30 mouse cellular contexts compared by ENCODE assay signal in genomic region chr7:113963766-113964165, GRCm38 (mm10).
DNase-seq lines count a peak whose midpoint lies in the region; ATAC-seq lines count a peak whose summit lies in the region.
"Had no signal": no experiment of that assay in that cellular context is flagged by ENCODE, and none has a peak within 500 bp of the region (broad histone marks: within the 10 kb centered on the region; RNA-seq: fewer than 3 reads in every experiment).

No protein-coding gene starts in this region.

- WGBS in heart, embryonic 12.5 days: 60% methylated on average over 4 of the region's 4 CpGs
- WGBS in lung, embryonic 16.5 days: 45% methylated on average over 4 of the region's 4 CpGs
- 39% methylated on average over 4 of the region's 4 CpGs for WGBS in embryonic facial prominence, embryonic 14.5 days
- 79% methylated on average over 4 of the region's 4 CpGs for WGBS in midbrain, embryonic 13.5 days

- no peaks in the 10 kb centered on the region for H3K27me3 ChIP-seq in heart, embryonic 12.5 days (replicated peaks)
- no peaks in the 10 kb centered on the region for H3K27me3 ChIP-seq in lung, embryonic 16.5 days (ENCODE audit: control insufficient read depth, insufficient read depth, low read depth, low read length)
- H3K27me3 ChIP-seq in embryonic facial prominence, embryonic 14.5 days (replicated peaks; ENCODE audit: control insufficient read depth, insufficient read depth, low read length): no peaks in the 10 kb centered on the region
- no peaks in the 10 kb centered on the region for H3K27me3 ChIP-seq in midbrain, embryonic 13.5 days
- H3K27me3 ChIP-seq: forebrain, embryonic 15.5 days; heart, embryonic 15.5 days; hindbrain, embryonic 12.5 days; intestine, embryonic 15.5 days; limb, embryonic 15.5 days; liver, embryonic 13.5 days; neural tube, embryonic 12.5 days had no signal

- no peaks in the 10 kb centered on the region for H3K9me3 ChIP-seq in heart, embryonic 12.5 days (replicated peaks)
- H3K9me3 ChIP-seq in lung, embryonic 16.5 days (ENCODE audit: control insufficient read depth, low read length): no peaks in the 10 kb centered on the region
- H3K9me3 ChIP-seq in embryonic facial prominence, embryonic 14.5 days (ENCODE audit: control insufficient read depth, low read length): no peaks in the 10 kb centered on the region
- H3K9me3 ChIP-seq in midbrain, embryonic 13.5 days: no peaks in the 10 kb centered on the region
- H3K9me3 ChIP-seq: forebrain, embryonic 10.5 days; forebrain, embryonic 15.5 days; heart, embryonic 15.5 days; hindbrain, embryonic 12.5 days; intestine, embryonic 15.5 days; limb, embryonic 10.5 days; limb, embryonic 15.5 days; liver, embryonic 13.5 days; midbrain, embryonic 10.5 days; neural tube, embryonic 12.5 days had no signal

- H3K36me3 ChIP-seq in heart, embryonic 12.5 days: no peaks in the 10 kb centered on the region
- H3K36me3 ChIP-seq in lung, embryonic 16.5 days (ENCODE audit: control insufficient read depth, insufficient read depth, low read length): no peaks in the 10 kb centered on the region
- no peaks in the 10 kb centered on the region for H3K36me3 ChIP-seq in embryonic facial prominence, embryonic 14.5 days (ENCODE audit: control insufficient read depth, insufficient read depth, low read length)
- no peaks in the 10 kb centered on the region for H3K36me3 ChIP-seq in midbrain, embryonic 13.5 days
- H3K36me3 ChIP-seq: forebrain, embryonic 10.5 days; forebrain, embryonic 15.5 days; heart, embryonic 15.5 days; hindbrain, embryonic 12.5 days; intestine, embryonic 15.5 days; limb, embryonic 10.5 days; limb, embryonic 15.5 days; liver, embryonic 13.5 days; neural tube, embryonic 12.5 days had no signal

- no peak for ATAC-seq in heart, embryonic 12.5 days (ENCODE audit: insufficient number of reproducible peaks, low FRiP score)
- ATAC-seq in lung, embryonic 16.5 days (ENCODE audit: low read depth): no peak
- ATAC-seq in embryonic facial prominence, embryonic 14.5 days (ENCODE audit: low read depth): no peak
- ATAC-seq in midbrain, embryonic 13.5 days: no peak
- ATAC-seq: CD4-positive, CD25-positive, alpha-beta regulatory T cell, adult 4 months; forebrain, embryonic 15.5 days; hindbrain, postnatal 0 days; intestine, embryonic 15.5 days had no signal

- H3K9ac ChIP-seq in heart, embryonic 12.5 days: no peak overlapping the region
- H3K9ac ChIP-seq in lung, embryonic 16.5 days (ENCODE audit: low read length): no peak overlapping the region
- no peak overlapping the region for H3K9ac ChIP-seq in embryonic facial prominence, embryonic 14.5 days (ENCODE audit: low read depth, low read length)
- no peak overlapping the region for H3K9ac ChIP-seq in midbrain, embryonic 13.5 days (replicated peaks)
- H3K9ac ChIP-seq: forebrain, embryonic 15.5 days; heart, embryonic 15.5 days; hindbrain, embryonic 12.5 days; intestine, embryonic 15.5 days; limb, embryonic 15.5 days; liver, embryonic 13.5 days; lung, embryonic 14.5 days; neural tube, embryonic 12.5 days had no signal

- no peak overlapping the region for H3K4me2 ChIP-seq in heart, embryonic 12.5 days
- H3K4me2 ChIP-seq in lung, embryonic 16.5 days (ENCODE audit: low read depth, low read length): no peak overlapping the region
- no peak overlapping the region for H3K4me2 ChIP-seq in embryonic facial prominence, embryonic 14.5 days (ENCODE audit: low read depth, low read length)
- H3K4me2 ChIP-seq in midbrain, embryonic 13.5 days (replicated peaks): no peak overlapping the region
- H3K4me2 ChIP-seq: forebrain, embryonic 15.5 days; heart, embryonic 15.5 days; hindbrain, embryonic 12.5 days; intestine, embryonic 15.5 days; limb, embryonic 15.5 days; liver, embryonic 13.5 days; lung, embryonic 14.5 days; neural tube, embryonic 12.5 days had no signal

- H3K4me3 ChIP-seq in heart, embryonic 12.5 days: no peak overlapping the region
- no peak overlapping the region for H3K4me3 ChIP-seq in lung, embryonic 16.5 days (ENCODE audit: low read length)
- H3K4me3 ChIP-seq in embryonic facial prominence, embryonic 14.5 days (ENCODE audit: low read depth, low read length): no peak overlapping the region
- no peak overlapping the region for H3K4me3 ChIP-seq in midbrain, embryonic 13.5 days (replicated peaks)
- H3K4me3 ChIP-seq: forebrain, embryonic 10.5 days; forebrain, embryonic 15.5 days; heart, embryonic 15.5 days; hindbrain, embryonic 12.5 days; intestine, embryonic 15.5 days; limb, embryonic 10.5 days; limb, embryonic 15.5 days; liver, embryonic 13.5 days; midbrain, embryonic 10.5 days; myocyte; neural tube, embryonic 12.5 days had no signal

- H3K4me1 ChIP-seq in heart, embryonic 12.5 days (replicated peaks): peaks cover 19% of the 10 kb centered on the region
- no peaks in the 10 kb centered on the region; the same call in 1 of the 2 replicates for H3K4me1 ChIP-seq in lung, embryonic 16.5 days (replicated peaks; ENCODE audit: control insufficient read depth, insufficient read depth, low read length)
- no peaks in the 10 kb centered on the region for H3K4me1 ChIP-seq in embryonic facial prominence, embryonic 14.5 days (ENCODE audit: control insufficient read depth, insufficient read depth, low read length)
- no peaks in the 10 kb centered on the region for H3K4me1 ChIP-seq in midbrain, embryonic 13.5 days (replicated peaks)
- H3K4me1 ChIP-seq: hindbrain, embryonic 12.5 days; intestine, embryonic 15.5 days; limb, embryonic 10.5 days; limb, embryonic 15.5 days; liver, embryonic 13.5 days; neural tube, embryonic 12.5 days had no signal

- DNase-seq in heart, adult 11 months: peak; percentile 91
- no peak for DNase-seq in lung, adult 18-20 months
- DNase-seq in embryonic facial prominence, embryonic 14.5 days (ENCODE audit: low spot score): no peak
- DNase-seq in skeletal muscle tissue, adult 2 months (ENCODE audit: low read depth, low spot score): peak; percentile 19
- DNase-seq: adrenal gland, postnatal 36 days; cerebellum, adult 2 months; cerebellum, postnatal 14 days; gastrocnemius, postnatal 10 days; heart, postnatal 36 days; kidney, adult 2 months; liver, embryonic 13.5 days; lung, embryonic 14.5 days; right cerebral cortex, adult 18-20 months; thymus, postnatal 4 days had no signal

- H3K27ac ChIP-seq in heart, embryonic 12.5 days (ENCODE audit: poor library complexity, severe bottlenecking): no peak overlapping the region
- 0 out of 2 replicates have a peak overlapping the region, but pooled peaks have one; percentile 12 for H3K27ac ChIP-seq in lung, embryonic 16.5 days (ENCODE audit: low read length)
- H3K27ac ChIP-seq in embryonic facial prominence, embryonic 14.5 days (replicated peaks; ENCODE audit: low read depth, low read length): 0 out of 2 replicates have a peak overlapping the region, but pooled peaks have one; percentile 3
- H3K27ac ChIP-seq in midbrain, embryonic 13.5 days: no peak overlapping the region
- H3K27ac ChIP-seq: forebrain, embryonic 10.5 days; forebrain, embryonic 15.5 days; heart, embryonic 15.5 days; hindbrain, embryonic 12.5 days; hindbrain, postnatal 0 days; intestine, embryonic 15.5 days; limb, embryonic 10.5 days; limb, embryonic 15.5 days; liver, embryonic 13.5 days; midbrain, embryonic 10.5 days; neural tube, embryonic 12.5 days; stomach, postnatal 0 days had no signal

Comparison
In these comparisons a context has a peak if more than half of its experiments do, and no peak if none do; other contexts are left out.
1. DNase-seq: peak in heart, adult 11 months (single experiment) and skeletal muscle tissue, adult 2 months (single experiment); none in lung, adult 18-20 months (0 of 2) and embryonic facial prominence, embryonic 14.5 days (single experiment).
2. H3K27ac ChIP-seq: peak in lung, embryonic 16.5 days (single experiment) and embryonic facial prominence, embryonic 14.5 days (single experiment); none in heart, embryonic 12.5 days (single experiment) and midbrain, embryonic 13.5 days (single experiment).